Mouse (Mus musculus) gastrocnemius, postnatal 25 days (tissue): ENCODE results near the gene Depdc5. TPM values are rescaled to one million over a fixed set of nuclear protein-coding genes. Genes with fewer than 3 reads are reported as not detected.
"Not testable (repeated sequence)": the region's sequence is repeated elsewhere in the genome, so short reads cannot be mapped to it uniquely, and the experiment has no call there.

ENCODE experiments used
- DNase-seq: peaks from one replicate; pipeline ENCODE4 v3.0.0; 2022
- long read RNA-seq, 2 experiments: library from polyadenylated mRNA; stranded (forward); transcript quantifications; one replicate each; pipeline ENCODE4 v2.0.0; 2021
- total RNA-seq, 2 experiments: library from RNA; stranded (reverse); gene quantifications; 1 replicate in 1 of 2; 2 replicates in 1 of 2; pipeline ENCODE4 v1.2.3; 2021

Gene Depdc5
- 10 to 100 TPM in 1 of 2 experiments, 1 to 10 TPM in 1; 10.0 to 11.7 TPM for total RNA-seq
- long read RNA-seq, experiment 1, partial matches to known transcripts: 1 of 2 reads
- long read RNA-seq, experiment 1, other reads (novel, unspliced or antisense): 1 of 2 reads
- long read RNA-seq, experiment 2, partial matches to known transcripts: 2 of 7 reads
- long read RNA-seq, experiment 2, other reads (novel, unspliced or antisense): 5 of 7 reads

DNA sequence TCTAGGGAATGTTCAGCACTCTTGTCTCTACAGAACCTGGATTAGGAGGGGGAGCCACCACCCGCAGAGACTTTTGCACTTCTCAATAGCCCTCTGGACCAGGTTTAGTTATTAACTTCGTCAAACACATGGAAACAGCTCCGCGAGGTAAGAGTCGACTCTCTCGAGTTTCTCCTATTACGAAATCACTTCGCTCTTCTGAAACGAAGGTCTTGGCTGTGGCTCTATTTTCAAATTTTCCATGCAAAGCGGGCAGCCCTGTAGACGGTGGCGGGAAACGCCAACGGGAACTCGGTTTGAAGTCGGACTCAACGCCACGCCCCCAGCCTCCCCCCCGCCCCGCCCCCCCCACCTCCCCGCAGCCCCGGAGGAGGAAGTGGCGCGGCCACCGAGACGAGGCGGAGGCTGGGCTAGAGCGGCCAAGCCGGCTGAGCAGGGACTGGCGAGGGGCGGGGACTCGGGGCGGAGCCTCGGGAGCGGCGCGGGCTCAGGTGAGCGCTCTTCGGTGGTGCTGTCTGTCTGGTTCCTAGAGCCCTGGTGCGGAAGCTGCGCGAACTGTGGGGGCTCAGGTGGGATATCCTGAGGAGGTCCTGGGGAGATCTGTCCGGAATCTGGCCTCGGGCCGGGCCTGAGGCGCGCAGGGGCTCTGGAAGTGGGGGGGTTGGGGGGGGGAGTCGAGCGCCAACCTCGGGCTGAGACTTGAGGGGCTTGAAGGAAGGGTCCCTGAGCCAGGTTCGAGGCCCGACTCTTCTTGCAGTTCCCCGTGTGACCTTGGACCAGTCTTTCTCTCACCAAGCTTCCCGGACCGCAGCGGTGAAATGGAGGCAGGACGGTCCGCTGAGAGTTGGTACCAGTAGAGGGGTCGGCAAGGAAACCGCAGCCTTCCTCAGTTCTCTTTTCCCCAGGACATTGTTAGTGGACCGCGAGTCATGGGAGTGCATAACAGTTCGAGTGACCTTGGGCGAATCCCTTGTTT lies at the start of gene Depdc5:
Depdc5 (plus strand) TSS at position 449 of the 976 bp plus-strand sequence.
- DNase-seq: peak; percentile 93

DNA sequence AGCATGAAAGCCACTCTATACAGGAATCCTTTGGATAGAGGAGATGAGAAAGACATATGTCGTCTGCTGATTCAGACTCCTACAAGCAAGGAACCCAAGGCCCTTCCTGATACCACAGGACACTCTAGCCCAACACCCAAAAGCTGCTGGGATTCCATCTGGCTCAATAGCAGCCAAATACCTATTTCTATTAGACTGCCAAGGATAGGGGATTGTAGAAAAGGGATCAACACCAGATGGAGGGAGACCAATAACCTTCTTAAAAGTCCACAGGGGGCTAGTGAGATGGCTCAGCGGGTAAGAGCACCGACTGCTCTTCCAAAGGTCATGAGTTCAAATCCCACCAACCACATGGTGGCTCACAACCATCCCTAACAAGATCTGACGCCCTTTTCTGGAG lies 48.1 kb upstream of the Depdc5 start:
- DNase-seq: no peak

DNA sequence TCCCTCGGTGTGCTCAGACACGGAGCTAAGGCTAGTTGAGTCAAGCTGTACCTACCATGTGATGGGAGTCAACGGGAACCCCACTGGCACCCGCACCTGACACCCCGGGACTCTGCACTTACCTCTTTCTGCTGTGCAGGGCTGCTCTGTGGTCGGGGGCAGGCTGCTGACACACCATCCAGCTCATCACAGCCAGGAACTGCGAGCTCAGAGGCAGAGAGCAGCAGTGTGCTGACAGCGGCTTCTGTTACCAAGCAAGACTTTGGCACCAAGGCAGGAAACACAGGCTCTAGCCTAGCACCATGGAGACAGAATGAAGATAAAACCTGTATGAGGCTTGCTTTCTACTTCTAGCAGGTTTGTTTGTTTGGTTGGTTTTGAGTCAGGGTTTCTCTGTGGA lies 43.0 kb upstream of the Depdc5 start:
- no peak for DNase-seq

- DNase-seq: no peak
Observed at GRCm38 (mm10) chr5:32827009-32827408, 36.5 kb upstream of the Depdc5 start, which contains the start of gene Gm20671. Gm20671 (minus strand) TSS chr5:32827109.

DNA sequence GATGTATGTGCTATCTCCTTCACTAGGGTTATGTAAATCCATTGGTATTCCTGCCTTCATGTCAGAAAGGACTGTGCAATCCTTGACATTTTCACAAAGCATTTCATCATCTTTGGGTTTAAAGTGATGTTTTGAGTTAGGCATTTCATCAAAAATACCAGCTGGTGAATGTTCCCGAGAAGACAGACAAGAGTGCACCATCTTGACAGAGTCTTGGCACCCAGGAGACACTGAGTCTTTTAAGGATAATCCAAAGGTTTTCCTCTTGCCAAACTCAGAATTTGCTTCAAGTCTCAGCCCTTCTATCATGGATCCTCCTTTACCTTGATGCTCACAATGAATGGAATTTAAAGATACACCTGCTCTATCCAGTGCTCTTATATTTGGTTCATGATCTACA lies 34.7 kb upstream of the Depdc5 start:
- not testable (repeated sequence) for DNase-seq

DNA sequence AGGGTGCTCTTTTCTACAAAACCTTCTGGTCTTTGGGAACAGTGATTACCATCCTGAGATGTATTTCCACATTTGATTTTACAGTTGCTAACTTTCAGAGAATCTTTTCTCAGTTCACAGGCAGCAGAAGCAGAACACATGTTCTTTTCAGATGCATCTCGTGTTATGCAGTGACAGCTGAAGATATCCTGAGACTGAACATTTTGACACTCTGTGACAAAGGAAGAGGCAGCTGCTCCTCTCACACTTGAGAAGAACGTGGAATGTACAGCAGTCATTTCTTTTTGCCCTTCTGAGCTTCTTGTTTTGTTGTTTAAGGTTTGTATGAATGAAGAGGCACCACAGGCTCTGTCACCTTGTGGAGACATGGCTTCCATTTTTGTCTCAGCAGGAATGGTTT lies 33.4 kb upstream of the Depdc5 start:
- DNase-seq: no peak

GRCm38 (mm10) chr5:32834497-32834896 lies 29.0 kb upstream of the Depdc5 start:
- no peak for DNase-seq

DNA sequence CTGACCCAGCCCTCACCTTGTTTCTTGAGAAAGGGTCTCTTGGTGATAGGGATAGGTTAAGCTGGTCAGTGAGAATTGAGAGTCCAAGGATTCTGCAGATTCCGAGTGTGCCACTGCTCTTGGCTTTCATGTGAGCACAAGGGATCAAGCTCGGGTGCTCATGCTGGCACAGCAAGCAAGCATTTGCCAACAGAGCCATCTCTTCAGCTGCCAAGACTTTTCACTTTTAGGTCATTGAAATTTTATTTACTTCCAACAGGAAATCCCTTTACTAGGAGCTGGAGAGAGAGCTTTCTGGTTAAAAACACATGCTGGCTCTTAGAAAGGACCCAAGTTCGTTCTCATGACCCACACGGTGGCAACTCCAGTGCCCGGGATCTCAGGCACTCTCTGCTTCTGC lies 26.5 kb upstream of the Depdc5 start:
- no peak for DNase-seq

GRCm38 (mm10) chr5:32840029-32840428 lies 23.5 kb upstream of the Depdc5 start:
- DNase-seq: no peak

DNA sequence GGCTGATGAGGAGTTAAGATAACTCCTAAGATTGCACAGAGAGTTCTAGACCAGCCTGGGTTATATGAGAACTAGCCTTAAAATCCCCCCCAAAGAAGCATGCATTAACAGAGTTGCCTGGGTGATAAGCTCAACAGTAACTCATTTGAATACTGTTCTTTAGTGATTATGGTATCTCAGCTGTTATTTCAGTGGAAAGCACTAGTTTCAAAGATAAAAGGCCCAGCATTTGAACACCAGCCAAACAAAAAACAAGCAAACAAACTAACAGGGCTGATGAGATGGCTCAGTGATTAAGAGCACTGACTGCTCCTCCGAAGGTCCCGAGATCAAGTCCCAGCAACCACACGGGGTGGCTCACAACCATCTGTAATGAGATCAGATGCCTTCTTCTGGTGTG lies 14.3 kb upstream of the Depdc5 start:
- no peak for DNase-seq

- DNase-seq: not testable (repeated sequence)
Observed at GRCm38 (mm10) chr5:32849580-32849979, 13.9 kb upstream of the Depdc5 start.

GRCm38 (mm10) chr5:32852026-32852425 lies 11.5 kb upstream of the Depdc5 start:
- DNase-seq: no peak

DNA sequence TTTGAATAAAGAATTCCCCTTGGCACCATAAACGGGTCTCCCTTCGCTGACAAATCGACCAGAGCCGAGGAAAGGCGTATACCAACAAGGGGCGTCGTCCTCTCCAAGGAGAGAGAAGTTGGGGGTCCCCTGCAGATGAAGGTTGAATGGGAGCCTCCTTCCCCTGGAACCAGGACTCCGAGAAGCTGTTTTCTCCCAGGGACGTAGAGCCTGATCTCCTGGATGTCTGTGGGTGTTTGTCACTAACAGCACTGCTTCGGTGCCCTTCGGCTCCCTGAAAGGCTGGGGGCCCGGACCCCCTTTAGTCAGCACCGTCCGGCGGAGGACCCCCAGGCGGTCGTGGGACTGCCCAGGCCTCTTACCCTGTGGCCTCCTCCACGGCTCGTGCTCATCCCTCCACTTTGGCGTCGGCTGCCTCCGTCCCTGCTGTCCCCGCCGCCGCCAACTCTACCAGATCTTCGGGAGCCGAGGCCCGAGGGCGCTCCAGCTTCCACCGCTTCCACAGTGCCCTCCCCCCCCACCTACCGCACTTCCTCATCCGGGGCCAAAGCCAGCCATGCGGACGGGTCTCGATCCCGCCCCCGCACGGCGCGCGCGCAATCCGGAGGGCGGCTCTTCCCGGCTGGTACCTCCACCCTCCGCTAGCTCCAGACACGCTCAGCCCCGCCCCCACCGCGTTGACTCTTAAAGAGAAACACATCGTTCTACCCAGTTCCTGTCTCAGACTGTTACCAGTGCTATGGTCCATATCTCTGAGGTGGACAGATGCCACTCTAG lies 9.6 kb upstream of the Depdc5 start, which contains the start of gene Prr14l:
Prr14l (minus strand) TSS at position 526 of the 777 bp plus-strand sequence.
- DNase-seq: peak; percentile 96

DNA sequence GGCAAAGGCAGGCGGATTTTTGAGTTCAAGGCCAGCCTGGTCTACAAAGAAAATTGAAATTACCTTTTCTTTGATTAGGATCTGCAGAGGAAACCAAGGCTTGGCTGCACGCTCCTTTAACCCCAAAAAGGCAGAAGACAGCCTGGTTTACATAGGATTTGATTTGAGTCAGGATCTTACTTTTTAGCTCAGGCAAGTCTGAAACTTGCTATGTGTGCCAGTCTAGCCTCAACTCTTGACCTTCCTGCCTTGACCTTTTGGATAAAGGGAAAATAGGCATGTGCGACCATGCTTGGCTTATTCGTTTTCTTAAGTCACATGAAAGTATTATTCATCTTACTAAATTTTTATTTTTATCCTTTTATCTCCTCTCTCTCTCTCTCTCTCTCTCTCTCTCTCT lies 8.7 kb upstream of the Depdc5 start:
- DNase-seq: no peak

GRCm38 (mm10) chr5:32855274-32855673 lies 8.2 kb upstream of the Depdc5 start:
- DNase-seq: not testable (repeated sequence)

GRCm38 (mm10) chr5:32857781-32858220 lies 5.7 kb upstream of the Depdc5 start:
- DNase-seq: no peak

GRCm38 (mm10) chr5:32861082-32861481 lies 2.4 kb upstream of the Depdc5 start:
- no peak for DNase-seq

- DNase-seq: no peak
Observed at GRCm38 (mm10) chr5:32862469-32863132, 900 bp upstream of the Depdc5 start.

- no peak for DNase-seq
Observed at GRCm38 (mm10) chr5:32869389-32870024, 6.0 kb downstream of the Depdc5 start.

- no peak for DNase-seq
Observed at GRCm38 (mm10) chr5:32872346-32872745, 8.8 kb downstream of the Depdc5 start.

- no peak for DNase-seq
Observed at GRCm38 (mm10) chr5:32886739-32887138, 23.2 kb downstream of the Depdc5 start.
